Mouse (Mus musculus) layer of hippocampus, adult 8-10 months (tissue): Measurements from ENCODE around the gene Smc2. TPM values are rescaled to one million over a fixed set of nuclear protein-coding genes. Genes with fewer than 3 reads are reported as not detected.
A peak's percentile ranks its signal among the peaks of the same experiment; 100 is the strongest.
"Not testable (repeated sequence)": the region's sequence is repeated elsewhere in the genome, so short reads cannot be mapped to it uniquely, and the experiment has no call there.

Source experiments
- DNase-seq, 2 experiments: peaks; one replicate each; pipeline ENCODE4 v3.0.0; 2022; ENCODE audit warnings: low spot score in 2 of 2
- total RNA-seq, 4 experiments: library from RNA; stranded (reverse); gene quantifications; 2 replicates each; pipeline ENCODE4 v1.2.4; 2022

Gene Smc2
- total RNA-seq: 10 to 100 TPM; 10.1 to 13.8 (median 11.1) TPM

- peak; percentile 85 to 89 for DNase-seq
Measured at GRCm38 (mm10) chr4:52438886-52439664, at the start of gene Smc2. Gene Smc2, plus strand, starts transcription at chr4:52439243.

- no peak for DNase-seq
Measured at GRCm38 (mm10) chr4:52411587-52411986, 27.5 kb upstream of the Smc2 start.

DNA sequence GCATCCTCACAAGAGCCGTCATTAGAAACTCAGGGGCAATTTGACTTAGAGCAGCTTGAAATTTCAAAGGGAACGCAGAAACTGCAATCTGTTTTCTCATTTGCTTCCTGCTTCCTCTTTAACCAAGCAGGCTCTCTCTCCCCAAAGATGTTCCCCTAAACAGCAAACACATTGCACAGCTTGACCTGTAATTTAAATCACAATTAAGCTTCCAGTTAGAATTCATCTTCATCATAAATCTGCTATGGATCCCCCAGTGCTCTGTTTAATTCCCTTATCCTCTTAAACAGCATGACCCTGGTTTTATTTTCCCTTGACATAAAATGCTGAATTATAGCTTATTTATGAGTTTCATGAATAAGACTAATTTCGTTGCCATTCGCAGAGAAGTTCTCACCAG lies 15.4 kb upstream of the Smc2 start:
- no peak for DNase-seq

DNA sequence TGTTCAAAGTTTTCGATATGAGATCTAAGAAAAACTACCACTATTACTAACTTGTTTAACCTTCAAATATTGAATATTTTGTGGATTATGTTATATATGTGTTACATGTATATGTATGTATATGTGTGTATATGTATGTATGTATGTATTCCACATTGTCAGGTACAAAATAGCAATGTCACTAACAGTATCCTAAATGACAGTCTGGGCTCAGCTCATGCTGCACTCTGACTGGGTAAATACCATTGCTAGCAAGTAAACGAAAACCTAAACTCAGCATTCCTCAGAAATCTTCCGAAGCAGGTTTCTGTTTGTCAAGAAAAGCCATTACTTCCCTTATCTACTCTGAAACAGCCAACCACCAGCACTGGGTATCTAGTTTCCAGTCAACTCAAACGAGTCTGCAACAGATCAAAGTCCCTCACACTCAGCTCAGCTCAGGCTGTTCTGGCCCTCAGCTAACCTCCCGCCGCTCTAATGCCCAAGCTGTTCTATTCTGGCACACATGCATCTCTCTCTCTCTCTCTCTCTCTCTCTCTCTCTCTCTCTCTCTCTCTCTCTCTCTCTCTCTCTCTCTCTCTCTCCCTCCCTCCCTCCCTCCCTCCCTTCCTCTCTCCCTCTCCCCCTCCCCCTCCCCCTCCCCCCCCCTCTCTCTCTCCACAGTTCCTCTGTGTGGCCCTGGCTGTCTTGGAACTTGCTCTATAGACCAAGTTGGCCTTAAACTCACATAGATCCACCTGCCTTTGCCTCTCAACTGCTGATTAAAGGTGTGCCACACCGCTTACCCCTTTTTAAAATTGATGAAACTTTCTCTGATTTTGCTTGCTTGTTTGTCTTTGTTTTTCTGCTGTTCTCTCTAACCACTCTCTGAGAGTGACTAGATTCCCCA lies 9.5 kb upstream of the Smc2 start:
- DNase-seq: no peak

DNA sequence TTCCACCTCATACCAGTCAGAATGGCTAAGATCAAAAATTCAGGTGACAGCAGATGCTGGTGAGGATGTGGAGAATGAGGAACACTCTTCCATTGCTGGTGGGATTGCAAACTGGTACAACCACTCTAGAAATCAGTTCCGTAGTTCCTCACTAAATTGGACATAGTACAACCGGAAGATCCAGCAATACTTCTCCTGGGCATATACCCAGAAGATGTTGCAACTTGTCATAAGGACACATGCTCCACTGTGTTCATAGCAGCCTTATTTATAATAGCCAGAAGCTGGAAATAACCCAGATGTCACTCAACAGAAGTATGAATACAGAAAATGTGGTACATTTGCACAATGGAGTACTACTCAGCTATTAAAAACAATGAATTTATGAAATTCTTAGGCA lies 3.5 kb upstream of the Smc2 start:
- not testable (repeated sequence) for DNase-seq

DNA sequence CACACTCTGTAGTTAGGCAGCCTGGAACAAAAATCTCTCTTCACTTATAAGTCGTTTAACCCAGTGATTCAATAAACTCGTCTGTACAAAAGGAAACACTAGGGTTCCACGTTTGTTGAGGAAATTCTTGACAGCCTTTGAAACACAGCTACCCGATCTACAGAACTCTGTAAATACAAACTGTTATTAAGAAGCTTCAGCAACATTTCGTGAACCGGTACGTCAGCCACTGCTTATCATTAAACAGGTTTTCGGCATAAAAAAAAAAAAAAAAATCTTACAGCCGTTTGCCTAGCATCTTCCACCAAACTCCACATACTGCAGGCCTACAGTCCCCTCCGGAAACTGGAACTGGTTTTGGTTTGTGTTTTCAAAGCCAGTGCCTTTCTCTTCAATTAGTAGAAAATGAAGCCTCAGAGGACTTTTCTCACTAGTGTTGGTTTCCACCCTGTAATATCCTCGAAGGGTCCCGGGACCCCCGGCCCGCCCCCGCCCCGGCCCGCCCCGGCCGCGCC lies 615 bp upstream of the Smc2 start:
- DNase-seq: peak in 1 of 2 experiments; percentile 10

DNA sequence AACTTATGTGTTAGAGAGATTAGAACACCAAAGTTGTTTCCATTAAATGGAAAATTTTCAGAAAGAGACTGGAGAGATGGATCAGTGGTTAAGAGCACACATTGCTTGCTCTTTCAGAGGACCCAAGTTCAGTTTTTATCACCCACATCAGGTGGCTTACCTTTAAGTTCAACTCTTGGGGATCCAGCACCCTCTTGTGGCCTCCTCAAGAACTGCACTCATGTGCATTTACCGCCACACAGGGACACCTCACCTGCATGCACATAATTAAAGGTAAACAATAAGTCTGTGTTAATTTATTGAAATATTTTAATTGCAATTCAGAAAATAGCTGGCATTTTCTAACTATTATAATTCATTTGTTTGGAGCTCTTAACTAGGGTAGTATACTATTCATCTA lies 20.7 kb downstream of the Smc2 start:
- DNase-seq: no peak

DNA sequence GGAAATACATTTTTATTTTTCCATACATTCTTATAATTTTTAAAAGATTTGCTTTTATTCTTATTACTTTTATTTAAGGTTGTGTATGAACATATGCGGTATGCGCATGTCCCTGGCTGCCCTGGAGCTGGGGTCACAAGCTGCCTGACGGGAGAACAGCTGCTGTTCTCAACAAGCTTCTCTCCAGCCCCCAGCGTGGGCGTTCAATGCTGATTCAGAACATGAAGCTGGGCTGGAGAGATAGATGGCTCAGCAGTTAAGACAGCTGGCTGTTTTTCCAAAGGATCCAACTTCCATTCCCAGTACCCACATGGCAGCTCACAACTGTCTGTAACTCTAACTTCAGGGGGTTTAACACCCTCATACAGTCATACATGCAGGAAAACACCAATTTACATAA lies 22.3 kb downstream of the Smc2 start:
- peak; percentile 65 to 73 for DNase-seq

GRCm38 (mm10) chr4:52473431-52473830 lies 34.4 kb downstream of the Smc2 start:
- DNase-seq: no peak

- no peak for DNase-seq
Measured at GRCm38 (mm10) chr4:52487486-52487885, 48.4 kb downstream of the Smc2 start.

DNA sequence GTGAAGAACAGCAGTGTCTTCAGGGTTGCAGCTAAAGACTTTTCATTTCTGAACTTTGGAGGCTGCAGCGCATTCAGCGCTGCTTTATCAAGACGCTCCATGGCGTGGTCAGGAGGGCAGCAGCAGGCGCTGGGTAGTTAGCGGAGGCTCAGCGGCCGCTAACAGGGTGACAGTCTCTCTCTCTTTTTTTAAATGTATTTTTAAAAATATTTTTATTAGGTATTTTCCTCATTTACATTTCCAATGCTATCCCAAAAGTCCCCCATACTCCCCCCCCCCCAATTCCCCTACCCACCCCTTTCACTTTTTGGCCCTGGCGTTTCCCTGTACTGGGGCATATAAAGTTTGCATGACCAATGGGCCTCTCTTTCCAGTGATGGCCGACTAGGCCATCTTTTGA lies 58.1 kb downstream of the Smc2 start, which contains the start of gene Vma21-ps:
Gene Vma21-ps (minus strand): TSS at position 101 of the 400 bp plus-strand sequence.
- not testable (repeated sequence) for DNase-seq

DNA sequence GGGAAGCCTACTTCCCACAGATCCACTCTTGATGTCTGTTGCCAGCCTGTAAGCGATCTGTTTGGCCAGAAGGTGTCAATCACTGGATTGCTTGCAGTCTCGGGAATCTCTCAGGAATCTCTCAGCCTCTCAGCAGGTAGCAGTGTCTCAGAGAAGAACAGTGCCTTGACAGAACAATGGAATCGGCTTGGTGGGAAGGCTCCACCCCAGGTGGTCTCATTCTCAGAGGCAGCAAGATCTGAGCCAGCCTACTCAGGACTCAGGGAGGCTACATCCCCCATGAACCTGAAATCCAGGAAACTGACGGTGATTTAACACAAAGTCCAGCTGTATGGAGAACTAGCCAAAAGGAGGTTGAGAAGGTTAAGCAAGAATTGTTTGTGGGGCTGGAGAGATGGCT lies 78.5 kb downstream of the Smc2 start:
- DNase-seq: no peak

DNA sequence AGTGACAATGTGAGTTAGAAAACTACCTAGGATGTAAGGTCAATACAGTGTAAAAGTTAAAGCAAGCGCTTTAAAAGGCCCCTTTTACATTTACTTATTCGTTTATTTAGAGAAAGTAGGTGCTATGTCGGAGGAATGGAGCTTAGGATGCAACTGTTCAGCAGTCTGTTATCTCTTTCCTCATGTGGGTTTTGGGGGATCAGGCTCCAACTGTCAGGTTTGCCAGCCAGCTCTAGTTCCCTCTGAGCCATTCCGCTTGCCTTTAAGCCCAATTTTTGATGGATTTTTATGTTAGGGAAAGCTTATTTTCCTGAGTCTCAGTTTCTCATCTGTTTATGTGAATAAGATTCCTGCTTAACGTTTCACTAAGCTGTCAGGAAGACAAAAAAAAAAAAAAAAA lies 80.3 kb downstream of the Smc2 start:
- peak; percentile 43 to 59 for DNase-seq

DNA sequence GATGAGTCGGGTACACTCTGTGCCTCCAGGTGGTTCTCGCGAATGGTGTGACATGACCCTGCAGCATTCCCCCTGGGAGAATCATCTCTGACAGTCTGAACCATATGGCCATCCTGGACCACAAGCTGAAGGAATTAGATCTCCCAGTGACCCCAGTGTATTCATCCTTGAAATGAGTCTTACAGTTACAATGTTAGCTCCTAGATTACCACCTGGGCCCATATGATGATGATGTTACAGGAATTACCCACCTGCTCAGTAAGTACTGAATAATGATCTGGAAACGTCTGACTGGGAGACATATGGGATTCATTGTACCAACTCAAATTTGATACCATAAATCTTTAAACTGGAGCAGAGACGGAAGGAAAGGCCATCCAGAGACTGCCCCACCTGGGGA lies 87.4 kb downstream of the Smc2 start:
- DNase-seq: no peak

GRCm38 (mm10) chr4:52530636-52531035 lies 91.6 kb downstream of the Smc2 start:
- peak in 1 of 2 experiments; percentile 35 for DNase-seq

Other genes with a start within 250 kb of the Smc2 start
- gene Vma21-ps, start 58.0 kb downstream of the Smc2 start, total RNA-seq: not detected
- not detected for gene Toporsl, start 157.0 kb downstream of the Smc2 start, total RNA-seq